18 mouse cellular contexts compared by ENCODE assay signal in the genomic region with DNA sequence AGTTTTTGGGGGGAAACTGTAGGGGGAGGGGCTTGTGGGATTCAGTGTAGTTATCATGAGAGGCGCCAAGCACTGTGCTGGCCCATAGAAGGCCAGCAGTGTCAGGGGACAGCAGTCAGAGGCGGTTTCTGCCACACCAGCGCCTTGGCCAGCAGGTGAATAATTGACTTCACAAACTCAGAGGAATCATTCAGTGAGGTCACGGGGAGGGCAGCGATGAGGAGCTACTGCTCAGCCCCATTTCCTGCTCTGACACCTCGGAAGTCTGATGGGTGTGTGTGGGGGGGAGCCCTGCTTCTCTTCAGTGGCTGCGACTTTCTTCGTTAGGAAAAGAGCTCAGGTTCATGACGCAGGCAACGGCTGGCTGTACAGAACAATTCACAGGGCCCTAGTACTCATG. TPM values are rescaled to one million over a fixed set of nuclear protein-coding genes. Genes with fewer than 3 reads are reported as not detected.
DNase-seq lines count a peak whose midpoint lies in the region; ATAC-seq and TF ChIP-seq lines count a peak whose summit lies in the region.
"Had no signal": no experiment of that assay in that cellular context is flagged by ENCODE, and none has a peak within 500 bp of the region (broad histone marks: within the 10 kb centered on the region; RNA-seq: fewer than 3 reads in every experiment).

No protein-coding gene starts in this region.

- TF ChIP-seq EP300 in stomach, postnatal 0 days (optimal IDR thresholded peaks at IDR 0.05): no peak

- no peaks in the 10 kb centered on the region for H3K27me3 ChIP-seq in lung, embryonic 14.5 days (ENCODE audit: insufficient read depth, low read length)
- no peaks in the 10 kb centered on the region for H3K27me3 ChIP-seq in intestine, embryonic 14.5 days (replicated peaks; ENCODE audit: control insufficient read depth, insufficient read depth, low read length)
- no peaks in the 10 kb centered on the region for H3K27me3 ChIP-seq in kidney, embryonic 15.5 days
- no peaks in the 10 kb centered on the region for H3K27me3 ChIP-seq in stomach, postnatal 0 days (ENCODE audit: control insufficient read depth, insufficient read depth, low read length)
- H3K27me3 ChIP-seq: limb, embryonic 13.5 days; neural tube, embryonic 15.5 days had no signal

- peak; percentile 11 for DNase-seq in lung, embryonic 14.5 days
- DNase-seq in lung, postnatal 10 days: no peak
- DNase-seq in intestine, embryonic 14.5 days (ENCODE audit: low spot score): peak; percentile 68
- DNase-seq in stomach, postnatal 0 days (ENCODE audit: low spot score): peak; percentile 21
- no peak for DNase-seq in frontal cortex, postnatal 25 days (ENCODE audit: low spot score in 2 of 2)
- DNase-seq in gastrocnemius, adult 8-10 months (ENCODE audit: low spot score in 2 of 2): no peak
- DNase-seq in frontal cortex, adult 2 months (ENCODE audit: extremely low spot score in 1 of 2, low spot score in 1 of 2): no peak
- DNase-seq: cerebellum, adult 2 months; heart, adult 2 months; heart, postnatal 14 days; layer of hippocampus, postnatal 36 days; lung, adult 18-20 months; retina, postnatal 1 day had no signal

- H3K9ac ChIP-seq in lung, embryonic 14.5 days: no peak overlapping the region; the same call in 1 of the 2 replicates
- H3K9ac ChIP-seq in intestine, embryonic 14.5 days (ENCODE audit: low read length): no peak overlapping the region
- no peak overlapping the region for H3K9ac ChIP-seq in kidney, embryonic 15.5 days
- H3K9ac ChIP-seq in stomach, postnatal 0 days (ENCODE audit: low read length): no peak overlapping the region
- H3K9ac ChIP-seq: limb, embryonic 13.5 days; neural tube, embryonic 15.5 days had no signal

- H3K36me3 ChIP-seq in lung, embryonic 14.5 days (ENCODE audit: insufficient read depth): no peaks in the 10 kb centered on the region
- no peaks in the 10 kb centered on the region for H3K36me3 ChIP-seq in intestine, embryonic 14.5 days (ENCODE audit: control insufficient read depth, insufficient read depth, low read length)
- H3K36me3 ChIP-seq in kidney, embryonic 15.5 days: no peaks in the 10 kb centered on the region
- no peaks in the 10 kb centered on the region for H3K36me3 ChIP-seq in stomach, postnatal 0 days (ENCODE audit: control insufficient read depth, insufficient read depth, low read length)
- H3K36me3 ChIP-seq: limb, embryonic 13.5 days; neural tube, embryonic 15.5 days had no signal

- WGBS in lung, embryonic 14.5 days: 32% methylated on average over 10 of the region's 10 CpGs
- WGBS in intestine, embryonic 14.5 days: 33% methylated on average over 10 of the region's 10 CpGs
- WGBS in kidney, embryonic 15.5 days: 35% methylated on average over 10 of the region's 10 CpGs
- WGBS in stomach, postnatal 0 days: 32% methylated on average over 10 of the region's 10 CpGs

- H3K4me1 ChIP-seq in lung, embryonic 14.5 days (ENCODE audit: insufficient read depth): no peaks in the 10 kb centered on the region
- 0 out of 2 replicates have a peak, but pooled peaks cover 6% of the 10 kb centered on the region for H3K4me1 ChIP-seq in intestine, embryonic 14.5 days (replicated peaks; ENCODE audit: control insufficient read depth, insufficient read depth, low read length)
- peaks cover 8% of the 10 kb centered on the region for H3K4me1 ChIP-seq in kidney, embryonic 15.5 days
- no peaks in the 10 kb centered on the region for H3K4me1 ChIP-seq in stomach, postnatal 0 days (replicated peaks; ENCODE audit: control insufficient read depth, insufficient read depth)
- H3K4me1 ChIP-seq: limb, embryonic 13.5 days had no signal

- no peak for TF ChIP-seq CTCF in lung, embryonic 14.5 days (IDR thresholded peaks at IDR 0.05; ENCODE audit: low read depth)
- no peak for TF ChIP-seq CTCF in stomach, postnatal 0 days (IDR thresholded peaks at IDR 0.05; ENCODE audit: low read depth)

- no peaks in the 10 kb centered on the region for H3K9me3 ChIP-seq in lung, embryonic 14.5 days (ENCODE audit: low read depth, low read length)
- no peaks in the 10 kb centered on the region for H3K9me3 ChIP-seq in intestine, embryonic 14.5 days (ENCODE audit: control insufficient read depth, low read length)
- H3K9me3 ChIP-seq in kidney, embryonic 15.5 days (replicated peaks): no peaks in the 10 kb centered on the region
- no peaks in the 10 kb centered on the region for H3K9me3 ChIP-seq in stomach, postnatal 0 days (ENCODE audit: control insufficient read depth, low read length)
- H3K9me3 ChIP-seq: limb, embryonic 13.5 days; neural tube, embryonic 15.5 days had no signal

- no peak overlapping the region for H3K27ac ChIP-seq in lung, embryonic 14.5 days (ENCODE audit: low read depth)
- no peak overlapping the region for H3K27ac ChIP-seq in intestine, embryonic 14.5 days (ENCODE audit: low read depth)
- H3K27ac ChIP-seq in kidney, embryonic 15.5 days: no peak overlapping the region
- H3K27ac ChIP-seq in stomach, postnatal 0 days (replicated peaks): no peak overlapping the region
- H3K27ac ChIP-seq: heart, adult 2 months; limb, embryonic 13.5 days; neural tube, embryonic 15.5 days had no signal

- no peak for ATAC-seq in lung, embryonic 14.5 days (ENCODE audit: insufficient read depth)
- peak; percentile 45; the same call in 1 of the 2 replicates for ATAC-seq in intestine, embryonic 14.5 days (replicated peaks; ENCODE audit: low FRiP score, low TSS enrichment, low read depth)
- peak; percentile 67 for ATAC-seq in kidney, embryonic 15.5 days (replicated peaks; ENCODE audit: low FRiP score)
- peak; percentile 59 for ATAC-seq in stomach, postnatal 0 days (ENCODE audit: low FRiP score, low TSS enrichment)
- ATAC-seq: hindbrain, embryonic 16.5 days had no signal

- no peak overlapping the region for H3K4me2 ChIP-seq in lung, embryonic 14.5 days
- no peak overlapping the region for H3K4me2 ChIP-seq in intestine, embryonic 14.5 days (ENCODE audit: low read length)
- H3K4me2 ChIP-seq in kidney, embryonic 15.5 days: no peak overlapping the region
- no peak overlapping the region for H3K4me2 ChIP-seq in stomach, postnatal 0 days (replicated peaks; ENCODE audit: low read depth)
- H3K4me2 ChIP-seq: limb, embryonic 13.5 days; neural tube, embryonic 15.5 days had no signal

- no peak overlapping the region for H3K4me3 ChIP-seq in lung, embryonic 14.5 days (ENCODE audit: low read depth, low read length)
- H3K4me3 ChIP-seq in intestine, embryonic 14.5 days (ENCODE audit: low read depth, low read length): no peak overlapping the region
- no peak overlapping the region for H3K4me3 ChIP-seq in kidney, embryonic 15.5 days (replicated peaks)
- H3K4me3 ChIP-seq in stomach, postnatal 0 days (ENCODE audit: low read depth, low read length): no peak overlapping the region
- H3K4me3 ChIP-seq: erythroblast, embryonic 14.5 days; heart, adult 2 months; limb, embryonic 13.5 days; neural tube, embryonic 15.5 days had no signal

RNA-seq across cellular contexts. Expression of a gene that starts 24.8 kb away (rescaled TPM):
- polyA plus RNA-seq in lung, embryonic 14.5 days (2014; fragmentation: Nextera tagmentation; extraction: Ambion mirVana): 415 and 431 TPM in 2 replicates
- 419 and 446 TPM in 2 replicates for polyA plus RNA-seq in intestine, embryonic 14.5 days (2014; fragmentation: Nextera tagmentation; extraction: Ambion mirVana)
- 362 and 374 TPM in 2 replicates for polyA plus RNA-seq in kidney, embryonic 15.5 days (2015; fragmentation: Nextera tagmentation; extraction: Ambion mirVana)
- 214 and 219 TPM in 2 replicates for polyA plus RNA-seq in stomach, postnatal 0 days (2015; fragmentation: Nextera tagmentation; extraction: Ambion mirVana)
- total RNA-seq in gastrocnemius, adult 8-10 months (2022): 10 to 100 TPM; 41.2 to 58.3 (median 44.9) TPM
- polyA plus RNA-seq in frontal cortex, adult 2 months (2012; rRNA removed): 1,285 and 1,395 TPM in 2 replicates

Comparison
In these comparisons a context has a peak if more than half of its experiments do, and no peak if none do; other contexts are left out.
1. DNase-seq: peak in lung, embryonic 14.5 days (single experiment), intestine, embryonic 14.5 days (single experiment) and stomach, postnatal 0 days (single experiment); none in lung, postnatal 10 days (single experiment), frontal cortex, postnatal 25 days (0 of 2), gastrocnemius, adult 8-10 months (0 of 2) and frontal cortex, adult 2 months (0 of 2).